16 mouse cellular contexts compared by ENCODE assay signal in genomic region chr2:123194533-123194932, GRCm38 (mm10).
DNase-seq lines count a peak whose midpoint lies in the region; ATAC-seq and TF ChIP-seq lines count a peak whose summit lies in the region.
"Had no signal": no experiment of that assay in that cellular context is flagged by ENCODE, and none has a peak within 500 bp of the region (broad histone marks: within the 10 kb centered on the region; RNA-seq: fewer than 3 reads in every experiment).

No protein-coding gene starts in this region.

- ATAC-seq in stomach, postnatal 0 days (ENCODE audit: low FRiP score, low TSS enrichment), result no peak

- H3K9ac ChIP-seq in stomach, postnatal 0 days (ENCODE audit: low read length), result no peak overlapping the region
- H3K9ac ChIP-seq: embryonic facial prominence, embryonic 13.5 days; forebrain, embryonic 12.5 days; hindbrain, embryonic 12.5 days; liver, embryonic 13.5 days had no signal

- WGBS in stomach, postnatal 0 days, result 35% methylated on average over 1 of the region's 1 CpGs

- TF ChIP-seq CTCF in stomach, postnatal 0 days (IDR thresholded peaks at IDR 0.05; ENCODE audit: low read depth), result peak; percentile 56

- H3K27me3 ChIP-seq in stomach, postnatal 0 days (ENCODE audit: control insufficient read depth, insufficient read depth, low read length), result no peaks in the 10 kb centered on the region
- H3K27me3 ChIP-seq: embryonic facial prominence, embryonic 13.5 days; forebrain, embryonic 12.5 days; hindbrain, embryonic 12.5 days; liver, embryonic 13.5 days had no signal

- H3K4me2 ChIP-seq in stomach, postnatal 0 days (replicated peaks; ENCODE audit: low read depth), result no peak overlapping the region
- H3K4me2 ChIP-seq: embryonic facial prominence, embryonic 13.5 days; forebrain, embryonic 12.5 days; hindbrain, embryonic 12.5 days; liver, embryonic 13.5 days had no signal

- no peak overlapping the region for H3K4me3 ChIP-seq in stomach, postnatal 0 days (ENCODE audit: low read depth, low read length)
- H3K4me3 ChIP-seq: embryonic facial prominence, embryonic 13.5 days; forebrain, embryonic 12.5 days; hindbrain, embryonic 12.5 days; liver, embryonic 13.5 days had no signal

- no peaks in the 10 kb centered on the region for H3K36me3 ChIP-seq in stomach, postnatal 0 days (ENCODE audit: control insufficient read depth, insufficient read depth, low read length)
- H3K36me3 ChIP-seq: embryonic facial prominence, embryonic 13.5 days; forebrain, embryonic 12.5 days; hindbrain, embryonic 12.5 days; liver, embryonic 13.5 days had no signal

- no peak for TF ChIP-seq EP300 in stomach, postnatal 0 days (optimal IDR thresholded peaks at IDR 0.05)

- no peaks in the 10 kb centered on the region for H3K4me1 ChIP-seq in stomach, postnatal 0 days (replicated peaks; ENCODE audit: control insufficient read depth, insufficient read depth)
- H3K4me1 ChIP-seq: embryonic facial prominence, embryonic 13.5 days; forebrain, embryonic 12.5 days; hindbrain, embryonic 12.5 days; liver, embryonic 13.5 days had no signal

- peak; percentile 18 for DNase-seq in embryo, embryonic 10.5 days (ENCODE audit: low spot score)
- DNase-seq in embryo, embryonic 10 days (ENCODE audit: low spot score), result no peak
- DNase-seq in kidney, postnatal 10 days, result peak; percentile 8
- no peak for DNase-seq in kidney, adult 18-20 months
- peak; percentile 12 for DNase-seq in right cerebral cortex, adult 18-20 months
- no peak for DNase-seq in right cerebral cortex, postnatal 36 days (ENCODE audit: low spot score in 2 of 2)
- no peak for DNase-seq in stomach, postnatal 0 days (ENCODE audit: low spot score)
- DNase-seq in urinary bladder, postnatal 14 days (ENCODE audit: low spot score), result no peak
- DNase-seq: adrenal gland, postnatal 36 days; cerebellum, adult 11 months; gastrocnemius, postnatal 36 days; liver, embryonic 13.5 days; lung, postnatal 36 days had no signal

- H3K27ac ChIP-seq in stomach, postnatal 0 days (replicated peaks), result no peak overlapping the region
- H3K27ac ChIP-seq: embryonic facial prominence, embryonic 13.5 days; forebrain, embryonic 12.5 days; hindbrain, embryonic 12.5 days; liver, embryonic 13.5 days had no signal

- H3K9me3 ChIP-seq in stomach, postnatal 0 days (ENCODE audit: control insufficient read depth, low read length), result no peaks in the 10 kb centered on the region
- H3K9me3 ChIP-seq: embryonic facial prominence, embryonic 13.5 days; forebrain, embryonic 12.5 days; hindbrain, embryonic 12.5 days; liver, embryonic 13.5 days had no signal

Comparison
In these comparisons a context has a peak if more than half of its experiments do, and no peak if none do; other contexts are left out.
1. DNase-seq: peak in embryo, embryonic 10.5 days (single experiment), kidney, postnatal 10 days (single experiment) and right cerebral cortex, adult 18-20 months (single experiment); none in embryo, embryonic 10 days (single experiment), kidney, adult 18-20 months (single experiment), right cerebral cortex, postnatal 36 days (0 of 2), stomach, postnatal 0 days (single experiment) and urinary bladder, postnatal 14 days (single experiment).